Comparison of ENCODE assay signal across 12 mouse cellular contexts in genomic region chr2:164873621-164874020, GRCm38 (mm10). TPM values are rescaled to one million over a fixed set of nuclear protein-coding genes. Genes with fewer than 3 reads are reported as not detected.
DNase-seq lines count a peak whose midpoint lies in the region; ATAC-seq and TF ChIP-seq lines count a peak whose summit lies in the region.
"Had no signal": no experiment of that assay in that cellular context is flagged by ENCODE, and none has a peak within 500 bp of the region (broad histone marks: within the 10 kb centered on the region; RNA-seq: fewer than 3 reads in every experiment).

No protein-coding gene starts in this region.

- peak overlapping the region; percentile 37 for H3K4me3 ChIP-seq in heart, adult 2 months
- no peak overlapping the region for H3K4me3 ChIP-seq in layer of hippocampus, adult 2 months
- H3K4me3 ChIP-seq in bone marrow macrophage, adult 2 months (ENCODE audit: insufficient read depth, low read length) = peak overlapping the region; percentile 31
- no peak overlapping the region for H3K4me3 ChIP-seq in limb, embryonic 13.5 days
- H3K4me3 ChIP-seq in thymus, adult 2 months (ENCODE audit: control insufficient read depth, insufficient read depth, low read length) = no peak overlapping the region
- no peak overlapping the region for H3K4me3 ChIP-seq in forebrain, embryonic 11.5 days (ENCODE audit: low read depth, low read length)

- peaks cover 3% of the 10 kb centered on the region; the same call in 1 of the 2 replicates for H3K36me3 ChIP-seq in heart, adult 2 months (ENCODE audit: control insufficient read depth, insufficient read depth, low read length)
- no peaks in the 10 kb centered on the region; the same call in 1 of the 2 replicates for H3K36me3 ChIP-seq in limb, embryonic 13.5 days
- H3K36me3 ChIP-seq in thymus, adult 2 months (ENCODE audit: control insufficient read depth, insufficient read depth, low read length) = no peaks in the 10 kb centered on the region
- no peaks in the 10 kb centered on the region for H3K36me3 ChIP-seq in forebrain, embryonic 11.5 days (ENCODE audit: control insufficient read depth, insufficient read depth, low read length)

- WGBS in heart, adult 2 months = 50% methylated on average over 3 of the region's 3 CpGs
- 58% methylated on average over 3 of the region's 3 CpGs for WGBS in limb, embryonic 13.5 days
- 56% methylated on average over 3 of the region's 3 CpGs for WGBS in thymus, adult 2 months
- WGBS in forebrain, embryonic 11.5 days = 82% methylated on average over 3 of the region's 3 CpGs

- no peak for TF ChIP-seq EP300 in heart, adult 2 months (IDR thresholded peaks at IDR 0.05; ENCODE audit: insufficient read depth, low read depth, low read length)

- no peak overlapping the region for H3K4me2 ChIP-seq in limb, embryonic 13.5 days (replicated peaks)
- H3K4me2 ChIP-seq in forebrain, embryonic 11.5 days (ENCODE audit: low read depth, low read length, severe bottlenecking) = no peak overlapping the region

- no peaks in the 10 kb centered on the region for H3K79me2 ChIP-seq in heart, adult 2 months (replicated peaks; ENCODE audit: control insufficient read depth, insufficient read depth, low read length)

- intact Hi-C loops in heart, adult 2 months (cut with DNase I) = no loop called here
- intact Hi-C loops in heart, postnatal 36 days (cut with DNase I) = no loop called here

- H3K9me3 ChIP-seq in limb, embryonic 13.5 days = no peaks in the 10 kb centered on the region
- no peaks in the 10 kb centered on the region for H3K9me3 ChIP-seq in forebrain, embryonic 11.5 days (ENCODE audit: control insufficient read depth, low read length)

- peaks cover 15% of the 10 kb centered on the region for H3K4me1 ChIP-seq in heart, adult 2 months (ENCODE audit: control insufficient read depth, insufficient read depth, low read length)
- H3K4me1 ChIP-seq in bone marrow macrophage, adult 2 months (ENCODE audit: control insufficient read depth, insufficient read depth, low read length) = peaks cover 67% of the 10 kb centered on the region
- peaks cover 14% of the 10 kb centered on the region for H3K4me1 ChIP-seq in limb, embryonic 13.5 days
- peaks cover 13% of the 10 kb centered on the region for H3K4me1 ChIP-seq in thymus, adult 2 months (replicated peaks; ENCODE audit: control insufficient read depth, insufficient read depth, low read length)
- no peaks in the 10 kb centered on the region for H3K4me1 ChIP-seq in forebrain, embryonic 11.5 days (replicated peaks; ENCODE audit: control insufficient read depth, insufficient read depth, low read length)

- peak overlapping the region; percentile 37 for H3K9ac ChIP-seq in heart, adult 2 months (ENCODE audit: low read depth, low read length)
- H3K9ac ChIP-seq in limb, embryonic 13.5 days = 0 out of 2 replicates have a peak overlapping the region, but pooled peaks have one; percentile 35
- H3K9ac ChIP-seq in forebrain, embryonic 11.5 days (ENCODE audit: low read length) = no peak overlapping the region
- H3K9ac ChIP-seq: liver, embryonic 14.5 days had no signal

- no peaks in the 10 kb centered on the region for H3K27me3 ChIP-seq in heart, adult 2 months (ENCODE audit: control insufficient read depth, insufficient read depth, low read length)
- H3K27me3 ChIP-seq in limb, embryonic 13.5 days = no peaks in the 10 kb centered on the region
- no peaks in the 10 kb centered on the region for H3K27me3 ChIP-seq in thymus, adult 2 months (ENCODE audit: control insufficient read depth, insufficient read depth, low read length)
- no peaks in the 10 kb centered on the region for H3K27me3 ChIP-seq in forebrain, embryonic 11.5 days (ENCODE audit: control insufficient read depth, insufficient read depth, low read length)

- peak overlapping the region; percentile 96 for H3K27ac ChIP-seq in heart, adult 2 months
- peak overlapping the region; percentile 69 for H3K27ac ChIP-seq in layer of hippocampus, adult 2 months
- peak overlapping the region; percentile 85 for H3K27ac ChIP-seq in bone marrow macrophage, adult 2 months (ENCODE audit: insufficient read depth, low read depth, low read length)
- no peak overlapping the region for H3K27ac ChIP-seq in limb, embryonic 13.5 days
- no peak overlapping the region for H3K27ac ChIP-seq in thymus, adult 2 months (ENCODE audit: control insufficient read depth, insufficient read depth, low read length)
- H3K27ac ChIP-seq in forebrain, embryonic 11.5 days (ENCODE audit: low read depth, low read length) = no peak overlapping the region
- H3K27ac ChIP-seq: liver, embryonic 14.5 days had no signal

- ATAC-seq in limb, embryonic 13.5 days (ENCODE audit: low FRiP score, low read depth) = no peak
- no peak for ATAC-seq in forebrain, embryonic 11.5 days (replicated peaks; ENCODE audit: low FRiP score)

- no peak for TF ChIP-seq CTCF in heart, adult 2 months (IDR thresholded peaks at IDR 0.05)
- TF ChIP-seq CTCF in layer of hippocampus, adult 2 months (conservative IDR thresholded peaks at IDR 0.05) = no peak
- TF ChIP-seq CTCF in bone marrow macrophage, adult 2 months (IDR thresholded peaks at IDR 0.05; ENCODE audit: low read depth, low read length) = no peak
- no peak for TF ChIP-seq CTCF in thymus, adult 2 months (IDR thresholded peaks at IDR 0.05; ENCODE audit: borderline replicate concordance, control insufficient read depth, extremely low read depth, insufficient read depth, low read length, poor library complexity)

- DNase-seq in heart, adult 2 months = no peak
- DNase-seq in heart, postnatal 36 days = no peak
- no peak for DNase-seq in layer of hippocampus, adult 2 months (ENCODE audit: low spot score in 2 of 2)
- DNase-seq in layer of hippocampus, adult 8-10 months (ENCODE audit: low spot score in 2 of 2) = no peak
- no peak for DNase-seq in thymus, adult 2 months
- DNase-seq in forebrain, embryonic 11.5 days (ENCODE audit: low spot score) = no peak
- DNase-seq: adrenal gland, postnatal 25 days; cerebellum, adult 8-10 months; thymus, postnatal 36 days had no signal

- TF ChIP-seq POLR2A in heart, adult 2 months (IDR thresholded peaks at IDR 0.05; ENCODE audit: insufficient read depth, low read depth, low read length) = no peak
- no peak for TF ChIP-seq POLR2A in bone marrow macrophage, adult 2 months (IDR thresholded peaks at IDR 0.05; ENCODE audit: borderline replicate concordance, low read depth, low read length)
- no peak for TF ChIP-seq POLR2A in thymus, adult 2 months (IDR thresholded peaks at IDR 0.05; ENCODE audit: control insufficient read depth, extremely low read depth, insufficient read depth, low read length, poor library complexity)

RNA-seq across cellular contexts. Expression of gene Pcif1, which starts 5.5 kb away (rescaled TPM):
- total RNA-seq in heart, adult 2 months (2021) = 10 to 100 TPM; 25.7 to 31.8 TPM
- 18.4 and 20.8 TPM in 2 replicates for polyA plus RNA-seq in heart, adult 2 months (2012; rRNA removed)
- 10 to 100 TPM; 34.1 to 34.5 TPM for total RNA-seq in heart, postnatal 36 days (2021)
- 10 to 100 TPM; 45.9 to 49.6 TPM for total RNA-seq in layer of hippocampus, adult 2 months (2021)
- 10 to 100 TPM; 40.5 to 62.8 (median 49.0) TPM for total RNA-seq in layer of hippocampus, adult 8-10 months (2022)
- polyA plus RNA-seq in bone marrow macrophage, adult 2 months (2012; ENCODE audit: insufficient read depth, insufficient read length, missing spikeins) = 27.1 and 27.6 TPM in 2 replicates
- 87.4 and 88.4 TPM in 2 replicates for polyA plus RNA-seq in limb, embryonic 13.5 days (2015; fragmentation: Nextera tagmentation; extraction: Ambion mirVana)
- polyA plus RNA-seq in thymus, adult 2 months (2012; rRNA removed) = 79.7 and 87.9 TPM in 2 replicates
- 81.9 and 84.5 TPM in 2 replicates for polyA plus RNA-seq in forebrain, embryonic 11.5 days (2014; fragmentation: Nextera tagmentation; extraction: Ambion mirVana)

RNA-seq across cellular contexts. Expression of gene Pltp, which starts 16.1 kb away (rescaled TPM):
- 10 to 100 TPM; 33.8 to 36.1 TPM for total RNA-seq in heart, adult 2 months (2021)
- 57.4 and 71.2 TPM in 2 replicates for polyA plus RNA-seq in heart, adult 2 months (2012; rRNA removed)
- 10 to 100 TPM; 40.3 to 46.3 TPM for total RNA-seq in heart, postnatal 36 days (2021)
- total RNA-seq in layer of hippocampus, adult 2 months (2021) = 10 to 100 TPM; 67.4 to 86.9 TPM
- 100 to 1,000 TPM in 2 of 4 experiments, 10 to 100 TPM in 2; 81.0 to 114 (median 96.0) TPM for total RNA-seq in layer of hippocampus, adult 8-10 months (2022)
- 1,260 and 1,371 TPM in 2 replicates for polyA plus RNA-seq in bone marrow macrophage, adult 2 months (2012; ENCODE audit: insufficient read depth, insufficient read length, missing spikeins)
- polyA plus RNA-seq in limb, embryonic 13.5 days (2015; fragmentation: Nextera tagmentation; extraction: Ambion mirVana) = 36.7 and 44.0 TPM in 2 replicates
- 227 and 263 TPM in 2 replicates for polyA plus RNA-seq in thymus, adult 2 months (2012; rRNA removed)
- polyA plus RNA-seq in forebrain, embryonic 11.5 days (2014; fragmentation: Nextera tagmentation; extraction: Ambion mirVana) = 43.2 and 50.1 TPM in 2 replicates

RNA-seq across cellular contexts. Expression of gene Zfp335, which starts 37.9 kb away (rescaled TPM):
- 1 to 10 TPM; 8.0 to 8.2 TPM for total RNA-seq in heart, adult 2 months (2021)
- polyA plus RNA-seq in heart, adult 2 months (2012; rRNA removed) = 14.0 and 14.3 TPM in 2 replicates
- total RNA-seq in heart, postnatal 36 days (2021) = 10 to 100 TPM in 1 of 2 experiments, 1 to 10 TPM in 1; 8.5 to 10.0 TPM
- total RNA-seq in layer of hippocampus, adult 2 months (2021) = 10 to 100 TPM; 29.0 to 30.9 TPM
- 10 to 100 TPM; 24.8 to 33.0 (median 29.0) TPM for total RNA-seq in layer of hippocampus, adult 8-10 months (2022)
- polyA plus RNA-seq in bone marrow macrophage, adult 2 months (2012; ENCODE audit: insufficient read depth, insufficient read length, missing spikeins) = 14.0 and 14.5 TPM in 2 replicates
- polyA plus RNA-seq in limb, embryonic 13.5 days (2015; fragmentation: Nextera tagmentation; extraction: Ambion mirVana) = 13.5 and 15.2 TPM in 2 replicates
- 92.6 and 99.0 TPM in 2 replicates for polyA plus RNA-seq in thymus, adult 2 months (2012; rRNA removed)
- 18.0 TPM in 2 replicates for polyA plus RNA-seq in forebrain, embryonic 11.5 days (2014; fragmentation: Nextera tagmentation; extraction: Ambion mirVana)

RNA-seq across cellular contexts. Expression of gene Neurl2, which starts 40.4 kb away (rescaled TPM):
- total RNA-seq in heart, adult 2 months (2021) = 10 to 100 TPM; 47.2 to 49.2 TPM
- polyA plus RNA-seq in heart, adult 2 months (2012; rRNA removed) = 54.2 and 54.8 TPM in 2 replicates
- 10 to 100 TPM; 46.2 to 51.4 TPM for total RNA-seq in heart, postnatal 36 days (2021)
- total RNA-seq in layer of hippocampus, adult 2 months (2021) = 1 to 10 TPM; 2.8 to 3.6 TPM
- total RNA-seq in layer of hippocampus, adult 8-10 months (2022) = 1 to 10 TPM; 1.6 to 4.9 (median 3.6) TPM
- 21.0 and 25.4 TPM in 2 replicates for polyA plus RNA-seq in bone marrow macrophage, adult 2 months (2012; ENCODE audit: insufficient read depth, insufficient read length, missing spikeins)
- polyA plus RNA-seq in limb, embryonic 13.5 days (2015; fragmentation: Nextera tagmentation; extraction: Ambion mirVana) = 6.7 and 7.1 TPM in 2 replicates
- polyA plus RNA-seq in thymus, adult 2 months (2012; rRNA removed) = 24.0 and 31.7 TPM in 2 replicates
- 3.2 and 4.5 TPM in 2 replicates for polyA plus RNA-seq in forebrain, embryonic 11.5 days (2014; fragmentation: Nextera tagmentation; extraction: Ambion mirVana)

RNA-seq across cellular contexts. Expression of gene Ctsa, which starts 40.9 kb away (rescaled TPM):
- total RNA-seq in heart, adult 2 months (2021) = 10 to 100 TPM; 94.3 to 99.8 TPM
- 200 and 232 TPM in 2 replicates for polyA plus RNA-seq in heart, adult 2 months (2012; rRNA removed)
- total RNA-seq in heart, postnatal 36 days (2021) = 100 to 1,000 TPM; 103 to 106 TPM
- total RNA-seq in layer of hippocampus, adult 2 months (2021) = 100 to 1,000 TPM; 103 to 108 TPM
- 100 to 1,000 TPM in 3 of 4 experiments, 10 to 100 TPM in 1; 96.9 to 242 (median 147) TPM for total RNA-seq in layer of hippocampus, adult 8-10 months (2022)
- 632 and 760 TPM in 2 replicates for polyA plus RNA-seq in bone marrow macrophage, adult 2 months (2012; ENCODE audit: insufficient read depth, insufficient read length, missing spikeins)
- polyA plus RNA-seq in limb, embryonic 13.5 days (2015; fragmentation: Nextera tagmentation; extraction: Ambion mirVana) = 131 and 135 TPM in 2 replicates
- 467 and 538 TPM in 2 replicates for polyA plus RNA-seq in thymus, adult 2 months (2012; rRNA removed)
- polyA plus RNA-seq in forebrain, embryonic 11.5 days (2014; fragmentation: Nextera tagmentation; extraction: Ambion mirVana) = 82.4 and 83.3 TPM in 2 replicates

Comparison
In these comparisons a context has a peak if more than half of its experiments do, and no peak if none do; other contexts are left out.
1. H3K27ac ChIP-seq: peak in heart, adult 2 months (single experiment), layer of hippocampus, adult 2 months (single experiment) and bone marrow macrophage, adult 2 months (single experiment); none in limb, embryonic 13.5 days (single experiment), thymus, adult 2 months (single experiment) and forebrain, embryonic 11.5 days (single experiment).
2. H3K4me3 ChIP-seq: peak in heart, adult 2 months (single experiment) and bone marrow macrophage, adult 2 months (single experiment); none in layer of hippocampus, adult 2 months (single experiment), limb, embryonic 13.5 days (single experiment), thymus, adult 2 months (single experiment) and forebrain, embryonic 11.5 days (single experiment).